Mouse (Mus musculus): ENCODE data around the gene Rnf115. TPM values are rescaled to one million over a fixed set of nuclear protein-coding genes. Genes with fewer than 3 reads are reported as not detected.

The Rnf115 gene
- total and polyA plus RNA-seq, 2 experiments from 2014 or later, result 30.0 to 35.6 TPM

DNA sequence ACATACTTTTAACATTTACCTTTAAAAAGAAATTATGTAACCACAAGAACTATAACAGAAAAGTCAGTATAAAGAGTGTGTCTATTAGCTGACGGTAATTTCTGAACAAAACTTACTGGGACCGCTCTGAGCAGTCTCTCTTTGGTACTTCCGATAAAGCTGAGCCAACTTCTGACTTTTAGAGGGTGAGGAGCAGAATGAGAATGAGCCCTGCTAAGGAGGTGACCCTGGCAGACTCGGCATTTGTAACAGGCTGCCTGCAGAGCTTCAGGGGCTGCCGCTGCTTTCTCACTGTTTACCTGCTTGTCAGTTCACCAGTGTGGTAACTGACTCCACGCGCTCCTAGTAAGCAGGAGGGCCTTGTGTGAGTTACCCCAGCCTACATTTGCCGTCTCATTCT is 54.8 kb downstream of the Rnf115 start:
- 72% methylated on average over 8 of the region's 8 CpGs for WGBS
- 0 out of 2 replicates have a peak, but pooled peaks cover 5% of the 10 kb centered on the region for H3K4me1 ChIP-seq (ENCODE audit: control insufficient read depth, insufficient read depth)
- no peak overlapping the region for H3K9ac ChIP-seq (replicated peaks; ENCODE audit: low read depth, low read length)
- TF ChIP-seq CTCF (IDR thresholded peaks at IDR 0.05; ENCODE audit: low read depth) (no peak), EP300 (IDR thresholded peaks at IDR 0.05; ENCODE audit: low read depth) (no peak)
- no peaks in the 10 kb centered on the region for H3K27me3 ChIP-seq (ENCODE audit: control insufficient read depth, insufficient read depth, low read length)
- H3K4me3 ChIP-seq (ENCODE audit: low read depth, low read length), result no peak overlapping the region
- no peaks in the 10 kb centered on the region for H3K9me3 ChIP-seq (replicated peaks; ENCODE audit: control insufficient read depth, low read length)
- ATAC-seq (ENCODE audit: insufficient read depth, low read depth) (no peak), DNase-seq (ENCODE audit: low spot score) (no peak)
- no peak overlapping the region for H3K27ac ChIP-seq (ENCODE audit: low read depth)
- H3K36me3 ChIP-seq (replicated peaks; ENCODE audit: control insufficient read depth, insufficient read depth, low read length), result peaks cover 35% of the 10 kb centered on the region
- no peak overlapping the region for H3K4me2 ChIP-seq (ENCODE audit: low read depth, low read length)

GRCm38 (mm10) chr3:96787784-96788183 is 60.3 kb downstream of the Rnf115 start:
- Histone ChIP-seq H3K27me3 (ENCODE audit: control insufficient read depth, insufficient read depth, low read length) (no peaks in the 10 kb centered on the region), H3K36me3 (replicated peaks; ENCODE audit: control insufficient read depth, insufficient read depth, low read length) (peaks cover 63% of the 10 kb centered on the region), H3K4me1 (ENCODE audit: control insufficient read depth, insufficient read depth) (no peaks in the 10 kb centered on the region), H3K4me2 (ENCODE audit: low read depth, low read length) (no peak overlapping the region), H3K9ac (replicated peaks; ENCODE audit: low read depth, low read length) (no peak overlapping the region), H3K27ac (ENCODE audit: low read depth) (no peak overlapping the region), H3K4me3 (ENCODE audit: low read depth, low read length) (no peak overlapping the region), H3K9me3 (replicated peaks; ENCODE audit: control insufficient read depth, low read length) (no peaks in the 10 kb centered on the region)
- no peak for ATAC-seq (ENCODE audit: insufficient read depth, low read depth)
- WGBS, result 86% methylated on average over 1 of the region's 1 CpGs
- no peak for TF ChIP-seq EP300 (IDR thresholded peaks at IDR 0.05; ENCODE audit: low read depth)
- no peak for TF ChIP-seq CTCF (IDR thresholded peaks at IDR 0.05; ENCODE audit: low read depth)
- no peak for DNase-seq (ENCODE audit: low spot score)

GRCm38 (mm10) chr3:96788506-96788905 is 61.0 kb downstream of the Rnf115 start:
- Histone ChIP-seq H3K27me3 (ENCODE audit: control insufficient read depth, insufficient read depth, low read length) (no peaks in the 10 kb centered on the region), H3K36me3 (replicated peaks; ENCODE audit: control insufficient read depth, insufficient read depth, low read length) (peaks cover 65% of the 10 kb centered on the region), H3K4me1 (ENCODE audit: control insufficient read depth, insufficient read depth) (no peaks in the 10 kb centered on the region), H3K27ac (ENCODE audit: low read depth) (no peak overlapping the region), H3K4me2 (ENCODE audit: low read depth, low read length) (no peak overlapping the region), H3K9ac (replicated peaks; ENCODE audit: low read depth, low read length) (no peak overlapping the region), H3K4me3 (ENCODE audit: low read depth, low read length) (no peak overlapping the region), H3K9me3 (replicated peaks; ENCODE audit: control insufficient read depth, low read length) (no peaks in the 10 kb centered on the region)
- WGBS, result 82% methylated on average over 8 of the region's 8 CpGs
- ATAC-seq (ENCODE audit: insufficient read depth, low read depth), result no peak
- TF ChIP-seq EP300 (IDR thresholded peaks at IDR 0.05; ENCODE audit: low read depth) (no peak), CTCF (IDR thresholded peaks at IDR 0.05; ENCODE audit: low read depth) (no peak)
- no peak for DNase-seq (ENCODE audit: low spot score)

GRCm38 (mm10) chr3:96800254-96800653 is 72.8 kb downstream of the Rnf115 start:
- no peak for ATAC-seq (ENCODE audit: insufficient read depth, low read depth)
- H3K4me1 ChIP-seq (ENCODE audit: control insufficient read depth, insufficient read depth), result no peaks in the 10 kb centered on the region
- no peak for TF ChIP-seq CTCF (IDR thresholded peaks at IDR 0.05; ENCODE audit: low read depth)
- no peak for TF ChIP-seq EP300 (IDR thresholded peaks at IDR 0.05; ENCODE audit: low read depth)
- no peak for DNase-seq (ENCODE audit: low spot score)
- 0 out of 2 replicates have a peak, but pooled peaks cover 3% of the 10 kb centered on the region for H3K9me3 ChIP-seq (replicated peaks; ENCODE audit: control insufficient read depth, low read length)
- H3K9ac ChIP-seq (replicated peaks; ENCODE audit: low read depth, low read length), result no peak overlapping the region
- no peak overlapping the region for H3K27ac ChIP-seq (ENCODE audit: low read depth)
- 0 out of 2 replicates have a peak, but pooled peaks cover 2% of the 10 kb centered on the region for H3K36me3 ChIP-seq (replicated peaks; ENCODE audit: control insufficient read depth, insufficient read depth, low read length)
- H3K27me3 ChIP-seq (ENCODE audit: control insufficient read depth, insufficient read depth, low read length), result no peaks in the 10 kb centered on the region
- H3K4me3 ChIP-seq (ENCODE audit: low read depth, low read length), result no peak overlapping the region
- 71% methylated on average over 11 of the region's 11 CpGs for WGBS
- no peak overlapping the region for H3K4me2 ChIP-seq (ENCODE audit: low read depth, low read length)

DNA sequence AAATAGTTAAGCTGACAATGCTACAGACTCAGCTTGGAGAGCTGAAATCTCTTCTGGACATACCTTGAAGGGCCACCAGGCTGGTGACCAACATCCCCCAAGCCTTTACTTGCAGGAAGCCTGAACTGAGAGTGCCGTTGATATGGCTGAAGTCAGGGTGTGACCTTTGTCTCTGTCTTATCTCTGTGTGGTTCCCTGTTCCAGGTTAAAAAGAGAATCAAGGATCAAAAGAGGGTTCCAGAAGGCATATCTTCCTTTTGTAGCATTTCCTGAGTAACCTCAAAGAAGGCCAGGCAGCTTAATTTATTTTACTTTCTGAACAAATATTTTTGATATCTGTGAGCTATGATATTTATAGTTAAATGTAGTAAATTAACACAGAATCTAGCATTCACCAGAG is 74.8 kb downstream of the Rnf115 start:
- Histone ChIP-seq H3K27ac (ENCODE audit: low read depth) (no peak overlapping the region), H3K9me3 (replicated peaks; ENCODE audit: control insufficient read depth, low read length) (0 out of 2 replicates have a peak, but pooled peaks cover 3% of the 10 kb centered on the region), H3K4me2 (ENCODE audit: low read depth, low read length) (no peak overlapping the region), H3K4me3 (ENCODE audit: low read depth, low read length) (no peak overlapping the region), H3K36me3 (replicated peaks; ENCODE audit: control insufficient read depth, insufficient read depth, low read length) (no peaks in the 10 kb centered on the region), H3K27me3 (ENCODE audit: control insufficient read depth, insufficient read depth, low read length) (no peaks in the 10 kb centered on the region), H3K4me1 (ENCODE audit: control insufficient read depth, insufficient read depth) (no peaks in the 10 kb centered on the region), H3K9ac (replicated peaks; ENCODE audit: low read depth, low read length) (no peak overlapping the region)
- no peak for TF ChIP-seq EP300 (IDR thresholded peaks at IDR 0.05; ENCODE audit: low read depth)
- no peak for TF ChIP-seq CTCF (IDR thresholded peaks at IDR 0.05; ENCODE audit: low read depth)
- DNase-seq (ENCODE audit: low spot score) (no peak), ATAC-seq (ENCODE audit: insufficient read depth, low read depth) (no peak)
- 33% methylated on average over 1 of the region's 1 CpGs for WGBS

DNA sequence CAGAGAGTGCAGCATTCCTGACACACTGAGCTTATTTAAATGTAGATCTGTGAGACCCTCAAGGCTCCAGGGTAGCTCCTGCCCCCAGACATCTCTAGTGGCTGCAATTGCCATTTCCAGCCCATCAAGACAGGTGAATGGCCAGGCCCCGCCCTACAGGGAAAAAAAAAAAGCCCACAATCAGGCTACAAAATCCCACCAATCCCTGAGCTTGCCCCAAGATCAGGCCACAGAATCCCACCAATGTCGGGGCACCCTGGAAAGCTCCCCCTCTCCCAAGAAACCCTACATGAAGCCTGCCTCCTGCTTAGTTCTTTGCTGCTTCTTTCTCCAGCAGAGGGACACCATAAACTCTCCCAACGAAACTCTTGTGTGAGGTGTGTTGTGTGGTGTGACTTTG is 80.7 kb downstream of the Rnf115 start:
- WGBS, result 80% methylated on average over 3 of the region's 3 CpGs
- no peak for ATAC-seq (ENCODE audit: insufficient read depth, low read depth)

More for the DNA sequence above, 80.7 kb downstream of the Rnf115 start:
- DNase-seq (ENCODE audit: low spot score), result no peak
- no peak overlapping the region for H3K9ac ChIP-seq (replicated peaks; ENCODE audit: low read depth, low read length)
- H3K4me2 ChIP-seq (ENCODE audit: low read depth, low read length), result no peak overlapping the region
- no peak overlapping the region for H3K27ac ChIP-seq (ENCODE audit: low read depth)
- no peaks in the 10 kb centered on the region for H3K27me3 ChIP-seq (ENCODE audit: control insufficient read depth, insufficient read depth, low read length)
- H3K4me1 ChIP-seq (ENCODE audit: control insufficient read depth, insufficient read depth), result 0 out of 2 replicates have a peak, but pooled peaks cover under 1% of the 10 kb centered on the region
- TF ChIP-seq CTCF (IDR thresholded peaks at IDR 0.05; ENCODE audit: low read depth) (no peak), EP300 (IDR thresholded peaks at IDR 0.05; ENCODE audit: low read depth) (no peak)
- no peak overlapping the region for H3K4me3 ChIP-seq (ENCODE audit: low read depth, low read length)
- 0 out of 2 replicates have a peak, but pooled peaks cover 3% of the 10 kb centered on the region for H3K9me3 ChIP-seq (replicated peaks; ENCODE audit: control insufficient read depth, low read length)
- H3K36me3 ChIP-seq (replicated peaks; ENCODE audit: control insufficient read depth, insufficient read depth, low read length), result no peaks in the 10 kb centered on the region
